19 mouse cellular contexts compared by ENCODE assay signal in the genomic region with DNA sequence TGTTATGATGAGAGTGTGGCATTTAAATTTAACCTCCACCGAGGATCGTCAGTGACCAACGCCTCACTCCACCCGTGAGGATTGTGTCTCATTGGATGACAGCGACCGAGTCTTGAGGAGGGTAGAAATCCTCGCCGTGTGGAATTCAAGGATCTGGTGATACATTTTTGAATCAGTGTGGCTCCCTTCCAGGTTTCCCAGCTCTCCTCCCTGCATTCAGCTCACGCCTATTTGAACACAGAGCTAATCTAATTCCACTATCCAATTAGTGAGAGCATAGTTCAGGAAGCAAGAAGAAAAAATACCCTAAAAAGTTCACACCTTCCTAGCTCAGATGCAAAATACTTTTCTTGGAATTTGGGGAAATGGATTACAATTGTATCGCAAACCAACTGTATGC.
A peak's percentile ranks its signal among the peaks of the same experiment; 100 is the strongest.
DNase-seq lines count a peak whose midpoint lies in the region; ATAC-seq lines count a peak whose summit lies in the region.
"Had no signal": no experiment of that assay in that cellular context is flagged by ENCODE, and none has a peak within 500 bp of the region (broad histone marks: within the 10 kb centered on the region; RNA-seq: fewer than 3 reads in every experiment).

No protein-coding gene starts in this region.

- H3K4me1 ChIP-seq in forebrain, embryonic 14.5 days (ENCODE audit: control insufficient read depth, insufficient read depth, low read length) = no peaks in the 10 kb centered on the region
- H3K4me1 ChIP-seq in forebrain, embryonic 15.5 days = peaks cover 8% of the 10 kb centered on the region; the same call in 1 of the 2 replicates
- H3K4me1 ChIP-seq in midbrain, embryonic 14.5 days (ENCODE audit: control insufficient read depth, insufficient read depth, low read length) = no peaks in the 10 kb centered on the region
- no peaks in the 10 kb centered on the region for H3K4me1 ChIP-seq in midbrain, embryonic 16.5 days (ENCODE audit: control insufficient read depth, insufficient read depth, low read length)
- H3K4me1 ChIP-seq: embryonic facial prominence, embryonic 12.5 days; forebrain, embryonic 12.5 days; heart, embryonic 12.5 days; hindbrain, embryonic 10.5 days had no signal

- DNase-seq in forebrain, embryonic 14.5 days (ENCODE audit: low spot score) = peak; percentile 57
- DNase-seq in midbrain, embryonic 14.5 days = peak; percentile 9
- peak; percentile 53 for DNase-seq in brain, adult 2 months (ENCODE audit: low read depth, low spot score)
- DNase-seq in retina, embryonic 14.5 days (ENCODE audit: low spot score) = peak; percentile 15
- DNase-seq: adrenal gland, adult 8-10 months; adrenal gland, postnatal 36 days; cerebellum, adult 9-11 months; gastrocnemius, adult 2 months; gastrocnemius, postnatal 25 days had no signal

- H3K4me3 ChIP-seq in forebrain, embryonic 14.5 days (ENCODE audit: low read depth, low read length) = no peak overlapping the region
- H3K4me3 ChIP-seq in forebrain, embryonic 15.5 days = no peak overlapping the region
- H3K4me3 ChIP-seq in midbrain, embryonic 14.5 days (replicated peaks; ENCODE audit: low read depth, low read length) = no peak overlapping the region
- no peak overlapping the region for H3K4me3 ChIP-seq in midbrain, embryonic 16.5 days (ENCODE audit: low read depth, low read length)
- H3K4me3 ChIP-seq: embryonic facial prominence, embryonic 12.5 days; forebrain, embryonic 12.5 days; gastrocnemius, adult 2 months; heart, embryonic 12.5 days; hindbrain, embryonic 10.5 days had no signal

- H3K9me3 ChIP-seq in forebrain, embryonic 14.5 days (replicated peaks; ENCODE audit: control insufficient read depth, low read length) = no peaks in the 10 kb centered on the region
- no peaks in the 10 kb centered on the region for H3K9me3 ChIP-seq in forebrain, embryonic 15.5 days
- H3K9me3 ChIP-seq in midbrain, embryonic 14.5 days (ENCODE audit: control insufficient read depth, low read length) = no peaks in the 10 kb centered on the region
- H3K9me3 ChIP-seq in midbrain, embryonic 16.5 days (replicated peaks; ENCODE audit: control insufficient read depth, low read length, poor library complexity, severe bottlenecking) = no peaks in the 10 kb centered on the region
- H3K9me3 ChIP-seq: embryonic facial prominence, embryonic 12.5 days; forebrain, embryonic 12.5 days; heart, embryonic 12.5 days; hindbrain, embryonic 10.5 days had no signal

- H3K4me2 ChIP-seq in forebrain, embryonic 14.5 days (ENCODE audit: low read length) = no peak overlapping the region
- H3K4me2 ChIP-seq in forebrain, embryonic 15.5 days (replicated peaks) = no peak overlapping the region
- no peak overlapping the region for H3K4me2 ChIP-seq in midbrain, embryonic 14.5 days (ENCODE audit: low read length)
- H3K4me2 ChIP-seq in midbrain, embryonic 16.5 days (ENCODE audit: low read length) = no peak overlapping the region
- H3K4me2 ChIP-seq: embryonic facial prominence, embryonic 12.5 days; forebrain, embryonic 12.5 days; heart, embryonic 12.5 days; hindbrain, embryonic 14.5 days had no signal

- H3K27me3 ChIP-seq in forebrain, embryonic 14.5 days (replicated peaks; ENCODE audit: control insufficient read depth, insufficient read depth, low read length) = no peaks in the 10 kb centered on the region
- H3K27me3 ChIP-seq in forebrain, embryonic 15.5 days = no peaks in the 10 kb centered on the region
- H3K27me3 ChIP-seq in midbrain, embryonic 14.5 days (ENCODE audit: control insufficient read depth, insufficient read depth, low read length) = no peaks in the 10 kb centered on the region
- H3K27me3 ChIP-seq in midbrain, embryonic 16.5 days (ENCODE audit: control insufficient read depth, insufficient read depth, low read depth, low read length) = no peaks in the 10 kb centered on the region
- H3K27me3 ChIP-seq: embryonic facial prominence, embryonic 12.5 days; forebrain, embryonic 12.5 days; heart, embryonic 12.5 days had no signal

- peak; percentile 44; the same call in 1 of the 2 replicates for ATAC-seq in forebrain, embryonic 14.5 days
- ATAC-seq in forebrain, embryonic 15.5 days (replicated peaks) = no peak
- no peak for ATAC-seq in midbrain, embryonic 14.5 days (ENCODE audit: low FRiP score, low TSS enrichment)
- no peak for ATAC-seq in midbrain, embryonic 16.5 days
- ATAC-seq in monocyte, adult 5-6 weeks (replicated peaks; ENCODE audit: insufficient number of reproducible peaks, low FRiP score, low TSS enrichment, poor library complexity, severe bottlenecking) = no peak
- ATAC-seq: inflammation-experienced regulatory T-cells, adult 6 months; intestine, postnatal 0 days had no signal

- 61% methylated on average over 10 of the region's 10 CpGs for WGBS in forebrain, embryonic 14.5 days
- 53% methylated on average over 10 of the region's 10 CpGs for WGBS in forebrain, embryonic 15.5 days
- 90% methylated on average over 10 of the region's 10 CpGs for WGBS in midbrain, embryonic 14.5 days
- 79% methylated on average over 10 of the region's 10 CpGs for WGBS in midbrain, embryonic 16.5 days

- H3K36me3 ChIP-seq in forebrain, embryonic 14.5 days (ENCODE audit: control insufficient read depth, insufficient read depth, low read length) = no peaks in the 10 kb centered on the region
- no peaks in the 10 kb centered on the region for H3K36me3 ChIP-seq in forebrain, embryonic 15.5 days
- no peaks in the 10 kb centered on the region for H3K36me3 ChIP-seq in midbrain, embryonic 14.5 days (ENCODE audit: control insufficient read depth, insufficient read depth, low read length)
- H3K36me3 ChIP-seq in midbrain, embryonic 16.5 days (ENCODE audit: control insufficient read depth, insufficient read depth, low read length) = no peaks in the 10 kb centered on the region
- H3K36me3 ChIP-seq: embryonic facial prominence, embryonic 12.5 days; forebrain, embryonic 12.5 days; heart, embryonic 12.5 days; hindbrain, embryonic 10.5 days had no signal

- H3K9ac ChIP-seq in forebrain, embryonic 14.5 days (ENCODE audit: low read length) = no peak overlapping the region
- no peak overlapping the region for H3K9ac ChIP-seq in forebrain, embryonic 15.5 days (replicated peaks)
- H3K9ac ChIP-seq in midbrain, embryonic 14.5 days (replicated peaks; ENCODE audit: low read length) = no peak overlapping the region
- no peak overlapping the region for H3K9ac ChIP-seq in midbrain, embryonic 16.5 days (ENCODE audit: low read depth, low read length)
- H3K9ac ChIP-seq: embryonic facial prominence, embryonic 12.5 days; forebrain, embryonic 12.5 days; heart, embryonic 12.5 days; hindbrain, embryonic 14.5 days had no signal

- H3K27ac ChIP-seq in forebrain, embryonic 14.5 days (ENCODE audit: low read depth, low read length) = no peak overlapping the region
- no peak overlapping the region for H3K27ac ChIP-seq in forebrain, embryonic 15.5 days (replicated peaks)
- H3K27ac ChIP-seq in midbrain, embryonic 14.5 days (replicated peaks; ENCODE audit: low read depth, low read length) = no peak overlapping the region
- no peak overlapping the region for H3K27ac ChIP-seq in midbrain, embryonic 16.5 days (ENCODE audit: low read length)
- H3K27ac ChIP-seq: embryonic facial prominence, embryonic 12.5 days; forebrain, embryonic 12.5 days; gastrocnemius, adult 2 months; hindbrain, embryonic 10.5 days; hindbrain, embryonic 14.5 days had no signal
